Comparison of ENCODE assay signal across 8 mouse cellular contexts in the genomic region with DNA sequence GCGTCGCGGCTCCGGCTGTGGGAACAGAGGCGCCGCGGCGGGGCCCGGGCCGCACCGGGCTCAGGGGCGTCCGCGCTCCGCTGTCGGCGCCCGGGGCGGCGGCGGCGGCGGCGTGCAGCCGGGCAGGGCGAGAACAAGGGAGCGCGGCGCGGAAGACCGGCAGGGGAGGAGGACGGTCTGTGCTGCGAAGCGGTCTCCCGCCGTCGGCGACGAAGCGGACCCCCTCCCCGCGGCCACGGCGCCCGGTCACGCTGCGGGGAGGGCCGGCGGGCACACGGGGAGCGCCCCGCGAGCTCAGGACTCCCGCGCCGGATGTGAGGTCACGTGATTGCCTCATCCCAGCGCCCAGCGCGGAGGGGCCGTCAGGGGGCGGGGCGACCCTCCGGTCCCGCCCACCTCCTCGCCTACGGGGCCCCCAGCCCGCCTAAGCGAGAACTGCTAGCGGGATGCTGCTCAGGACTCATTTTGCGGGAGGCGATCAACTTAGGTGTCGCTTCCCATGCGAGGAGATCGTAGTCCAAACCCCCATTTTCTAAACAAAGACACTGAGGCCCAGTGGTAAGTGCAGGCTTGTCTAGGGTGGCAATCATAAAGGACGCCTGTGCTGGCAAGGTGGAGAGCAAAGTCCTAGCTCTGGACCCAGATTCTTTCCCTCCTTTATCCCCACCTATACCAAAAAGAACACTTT. TPM values are rescaled to one million over a fixed set of nuclear protein-coding genes. Genes with fewer than 3 reads are reported as not detected.
A peak's percentile ranks its signal among the peaks of the same experiment; 100 is the strongest.
DNase-seq lines count a peak whose midpoint lies in the region; ATAC-seq and TF ChIP-seq lines count a peak whose summit lies in the region.

No protein-coding gene starts in this region.

- H3K36me3 ChIP-seq in G1E (replicated peaks), result peaks cover 31% of the 10 kb centered on the region
- no peaks in the 10 kb centered on the region for H3K36me3 ChIP-seq in forebrain, embryonic 15.5 days
- H3K36me3 ChIP-seq in neural tube, embryonic 14.5 days (ENCODE audit: control insufficient read depth, insufficient read depth, low read length), result no peaks in the 10 kb centered on the region
- no peaks in the 10 kb centered on the region; the same call in 1 of the 2 replicates for H3K36me3 ChIP-seq in testis, adult 2 months (ENCODE audit: control insufficient read depth, insufficient read depth, low read length)

- H3K4me1 ChIP-seq in G1E (ENCODE audit: insufficient read depth, low read depth, low read length), result peaks cover 46% of the 10 kb centered on the region
- peaks cover 23% of the 10 kb centered on the region for H3K4me1 ChIP-seq in forebrain, embryonic 15.5 days
- H3K4me1 ChIP-seq in neural tube, embryonic 14.5 days (ENCODE audit: control insufficient read depth, insufficient read depth, low read length), result peaks cover 11% of the 10 kb centered on the region
- H3K4me1 ChIP-seq in testis, adult 2 months (ENCODE audit: control insufficient read depth, insufficient read depth, low read length), result peaks cover 16% of the 10 kb centered on the region

- H3K4me2 ChIP-seq in forebrain, embryonic 15.5 days (replicated peaks), result peak overlapping the region; percentile 96
- peak overlapping the region; percentile 87 for H3K4me2 ChIP-seq in neural tube, embryonic 14.5 days (ENCODE audit: low read depth, low read length)

- intact Hi-C loops in heart, postnatal 25 days (cut with DNase I), result no loop called here

- DNase-seq in G1E (ENCODE audit: low spot score), result peak; percentile 97
- DNase-seq in cerebellum, adult 11-12 months, result peak; percentile 90
- DNase-seq in heart, postnatal 25 days (ENCODE audit: low spot score), result peak; percentile 83
- DNase-seq in layer of hippocampus, adult 18-20 months (ENCODE audit: low spot score in 2 of 2), result peak; percentile 85 to 92
- DNase-seq in lung, adult 18-20 months, result peak; percentile 91 to 92

- TF ChIP-seq POLR2A in testis, adult 2 months (IDR thresholded peaks at IDR 0.05; ENCODE audit: control insufficient read depth, low read depth, low read length), result peak; percentile 74

- peak; percentile 56 for ATAC-seq in G1E (ENCODE audit: extremely low read depth, insufficient number of reproducible peaks, low FRiP score, poor library complexity, severe bottlenecking)
- peak; percentile 95 for ATAC-seq in forebrain, embryonic 15.5 days (replicated peaks)
- ATAC-seq in neural tube, embryonic 14.5 days (ENCODE audit: low read depth), result peak; percentile 93

- no peak for TF ChIP-seq CTCF in G1E (IDR thresholded peaks at IDR 0.05; ENCODE audit: low read depth, low read length)
- no peak for TF ChIP-seq CTCF in testis, adult 2 months (IDR thresholded peaks at IDR 0.05; ENCODE audit: control insufficient read depth, insufficient read depth, insufficient replicate concordance, low read depth, low read length)

- H3K4me3 ChIP-seq in G1E (ENCODE audit: low read depth, low read length), result peak overlapping the region; percentile 99
- H3K4me3 ChIP-seq in forebrain, embryonic 15.5 days, result peak overlapping the region; percentile 62
- peak overlapping the region; percentile 95 for H3K4me3 ChIP-seq in neural tube, embryonic 14.5 days (ENCODE audit: low read depth, low read length)
- H3K4me3 ChIP-seq in testis, adult 2 months (ENCODE audit: control insufficient read depth, low read depth, low read length), result peak overlapping the region; percentile 95

- peak overlapping the region; percentile 79 for H3K9ac ChIP-seq in forebrain, embryonic 15.5 days (replicated peaks)
- H3K9ac ChIP-seq in neural tube, embryonic 14.5 days (replicated peaks; ENCODE audit: low read depth, low read length), result peak overlapping the region; percentile 91

- no peaks in the 10 kb centered on the region for H3K27me3 ChIP-seq in G1E (ENCODE audit: insufficient read depth, low read length)
- no peaks in the 10 kb centered on the region for H3K27me3 ChIP-seq in forebrain, embryonic 15.5 days
- no peaks in the 10 kb centered on the region for H3K27me3 ChIP-seq in neural tube, embryonic 14.5 days (ENCODE audit: control insufficient read depth, insufficient read depth, low read length)
- no peaks in the 10 kb centered on the region for H3K27me3 ChIP-seq in testis, adult 2 months (ENCODE audit: control insufficient read depth, insufficient read depth, low read length)

- no peaks in the 10 kb centered on the region for H3K9me3 ChIP-seq in G1E (replicated peaks)
- 0 out of 2 replicates have a peak, but pooled peaks cover 3% of the 10 kb centered on the region for H3K9me3 ChIP-seq in forebrain, embryonic 15.5 days
- H3K9me3 ChIP-seq in neural tube, embryonic 14.5 days (ENCODE audit: control insufficient read depth, low read length), result no peaks in the 10 kb centered on the region

- H3K27ac ChIP-seq in forebrain, embryonic 15.5 days (replicated peaks), result peak overlapping the region; percentile 65
- peak overlapping the region; percentile 76 for H3K27ac ChIP-seq in neural tube, embryonic 14.5 days (ENCODE audit: low read depth, low read length)
- peak overlapping the region; percentile 72 for H3K27ac ChIP-seq in testis, adult 2 months (ENCODE audit: control insufficient read depth, insufficient read depth, low read depth, low read length)

- WGBS in forebrain, embryonic 15.5 days, result under 1% methylated on average over 69 of the region's 76 CpGs
- WGBS in neural tube, embryonic 14.5 days, result under 1% methylated on average over 42 of the region's 76 CpGs

RNA-seq across cellular contexts. Expression of gene Atp13a3, which starts 17.1 kb away (rescaled TPM):
- total RNA-seq in G1E (2014; fragmentation: Nextera tagmentation), result 202 and 209 TPM in 2 replicates
- total RNA-seq in G1E (2017), result 192 and 214 TPM in 2 replicates
- polyA plus RNA-seq in G1E (2012), result 132 and 176 TPM in 2 replicates
- 9.2 and 10.8 TPM in 2 replicates for polyA plus RNA-seq in forebrain, embryonic 15.5 days (2015; fragmentation: Nextera tagmentation; extraction: Ambion mirVana)
- total RNA-seq in heart, postnatal 25 days (2021), result 10 to 100 TPM; 52.4 to 61.6 TPM
- total RNA-seq in layer of hippocampus, adult 18-20 months (2021), result 10 to 100 TPM; 71.5 to 72.9 TPM
- polyA plus RNA-seq in neural tube, embryonic 14.5 days (2014; fragmentation: Nextera tagmentation; extraction: Ambion mirVana), result 13.0 and 15.1 TPM in 2 replicates
- 6.6 and 8.9 TPM in 2 replicates for polyA plus RNA-seq in testis, adult 2 months (2012; rRNA removed)

Comparison
In these comparisons a context has a peak if more than half of its experiments do, and no peak if none do; other contexts are left out.
1. Peak in every context shown above with its lines: DNase-seq, ATAC-seq, H3K4me3 ChIP-seq and H3K27ac ChIP-seq.